Mouse (Mus musculus): Measurements from ENCODE around the gene Col18a1. TPM values are rescaled to one million over a fixed set of nuclear protein-coding genes. Genes with fewer than 3 reads are reported as not detected.
"Not testable (repeated sequence)": the region's sequence is repeated elsewhere in the genome, so short reads cannot be mapped to it uniquely, and the experiment has no call there.

The Col18a1 gene
- polyA plus RNA-seq, 1 experiment from 2014 or later = 33.2 TPM

- H3K4me2 ChIP-seq (replicated peaks; ENCODE audit: low read depth, low read length) = no peak overlapping the region
- H3K36me3 ChIP-seq (ENCODE audit: insufficient read depth, low read length) = no peaks in the 10 kb centered on the region
- 90% methylated on average over 5 of the region's 5 CpGs for WGBS
- H3K4me1 ChIP-seq (ENCODE audit: insufficient read depth, low read depth, low read length) = no peaks in the 10 kb centered on the region
- H3K9me3 ChIP-seq (ENCODE audit: low read length) = no peaks in the 10 kb centered on the region
- DNase-seq (ENCODE audit: low spot score) (no peak), ATAC-seq (no peak)
- H3K9ac ChIP-seq (replicated peaks; ENCODE audit: low read depth) = no peak overlapping the region
- H3K4me3 ChIP-seq (ENCODE audit: low read depth, low read length) = no peak overlapping the region
- no peaks in the 10 kb centered on the region for H3K27me3 ChIP-seq (replicated peaks; ENCODE audit: insufficient read depth, low read length)
- no peak overlapping the region for H3K27ac ChIP-seq (ENCODE audit: low read length)
- TF ChIP-seq CTCF (IDR thresholded peaks at IDR 0.05) = peak; percentile 19; the same call in 1 of the 2 replicates
- TF ChIP-seq EP300 (IDR thresholded peaks at IDR 0.05) = no peak
Measured at GRCm38 (mm10) chr10:77135274-77135829, 31.0 kb downstream of the Col18a1 start.

GRCm38 (mm10) chr10:77134807-77135152 is 31.6 kb downstream of the Col18a1 start:
- H3K9ac ChIP-seq (replicated peaks; ENCODE audit: low read depth); H3K4me3 ChIP-seq (ENCODE audit: low read depth, low read length); H3K9me3 ChIP-seq (ENCODE audit: low read length); H3K4me2 ChIP-seq (replicated peaks; ENCODE audit: low read depth, low read length); ATAC-seq; H3K27me3 ChIP-seq (replicated peaks; ENCODE audit: insufficient read depth, low read length); H3K36me3 ChIP-seq (ENCODE audit: insufficient read depth, low read length); H3K4me1 ChIP-seq (ENCODE audit: insufficient read depth, low read depth, low read length); DNase-seq (ENCODE audit: low spot score); H3K27ac ChIP-seq (ENCODE audit: low read length): not testable (repeated sequence)
- WGBS = 50% methylated on average over 6 of the region's 6 CpGs

DNA sequence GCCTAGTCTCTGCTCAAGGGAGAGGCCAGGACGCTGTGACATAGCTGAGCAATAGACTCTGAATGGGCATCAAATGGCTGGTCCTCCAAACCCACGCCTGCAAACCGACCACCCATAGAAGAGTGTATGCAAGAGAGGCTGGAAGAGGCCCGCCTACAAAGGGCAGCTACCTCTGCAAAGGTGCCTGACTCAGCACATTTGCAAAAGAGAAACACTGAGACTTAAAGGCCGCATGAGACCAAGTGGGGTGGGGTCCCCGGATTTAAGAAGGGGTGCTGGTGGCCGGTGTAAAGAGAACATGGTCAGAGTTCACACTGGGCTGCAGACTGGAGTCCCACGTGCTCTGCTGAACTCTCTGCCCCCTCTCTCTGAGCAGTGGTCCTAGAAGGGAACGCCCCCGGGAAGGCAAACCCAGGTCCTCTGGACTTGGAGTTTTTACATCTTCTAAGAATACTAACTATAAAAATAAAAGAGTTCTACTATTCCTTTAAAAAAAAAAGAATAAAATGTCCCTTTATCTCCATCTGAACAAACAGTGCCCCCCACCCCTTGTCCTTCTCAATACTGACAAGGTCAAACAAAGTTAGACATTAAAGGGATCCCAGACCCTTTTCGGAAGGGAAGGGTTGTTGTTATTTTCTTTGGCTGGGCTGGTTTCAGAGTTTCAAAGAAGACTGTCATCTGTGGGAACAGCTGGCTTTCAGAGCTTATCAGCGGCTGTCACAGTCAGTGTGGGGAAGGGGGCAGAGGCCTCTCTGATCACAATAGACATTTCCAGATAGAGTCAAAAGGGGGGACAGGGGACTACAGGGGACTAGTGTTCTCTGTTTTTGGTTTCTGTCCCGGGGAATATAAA is 32.2 kb downstream of the Col18a1 start:
- Histone ChIP-seq H3K36me3 (ENCODE audit: insufficient read depth, low read length) (no peaks in the 10 kb centered on the region), H3K4me3 (ENCODE audit: low read depth, low read length) (no peak overlapping the region), H3K9me3 (ENCODE audit: low read length) (no peaks in the 10 kb centered on the region), H3K4me2 (replicated peaks; ENCODE audit: low read depth, low read length) (no peak overlapping the region), H3K4me1 (ENCODE audit: insufficient read depth, low read depth, low read length) (no peaks in the 10 kb centered on the region), H3K27me3 (replicated peaks; ENCODE audit: insufficient read depth, low read length) (no peaks in the 10 kb centered on the region), H3K9ac (replicated peaks; ENCODE audit: low read depth) (no peak overlapping the region), H3K27ac (ENCODE audit: low read length) (no peak overlapping the region)
- TF ChIP-seq EP300 (IDR thresholded peaks at IDR 0.05) (no peak), CTCF (IDR thresholded peaks at IDR 0.05) (no peak)
- DNase-seq (ENCODE audit: low spot score) (no peak), ATAC-seq (no peak)
- 42% methylated on average over 13 of the region's 13 CpGs for WGBS

DNA sequence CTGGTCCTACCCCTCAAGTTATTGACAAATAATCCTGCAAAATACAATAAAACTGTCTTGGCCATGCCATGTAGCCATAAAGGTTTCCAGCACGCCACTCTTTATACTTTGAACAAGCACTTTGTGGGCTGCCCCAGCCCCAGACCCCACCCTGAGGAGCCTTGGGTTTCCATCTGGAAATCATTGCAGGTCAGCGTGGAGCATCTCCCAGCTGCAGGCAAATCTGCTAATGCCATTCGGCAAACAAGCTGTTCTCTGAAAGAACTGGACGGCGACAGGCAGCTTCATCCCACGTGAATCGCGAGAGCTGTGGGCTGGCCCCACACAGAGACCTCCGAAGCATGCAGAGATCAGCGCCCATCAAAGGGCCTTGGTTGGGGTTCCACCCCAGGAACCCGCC is 34.2 kb downstream of the Col18a1 start:
- H3K9ac ChIP-seq (replicated peaks; ENCODE audit: low read depth) = no peak overlapping the region
- TF ChIP-seq EP300 (IDR thresholded peaks at IDR 0.05) (no peak), CTCF (IDR thresholded peaks at IDR 0.05) (no peak)
- H3K9me3 ChIP-seq (ENCODE audit: low read length) = no peaks in the 10 kb centered on the region
- H3K36me3 ChIP-seq (ENCODE audit: insufficient read depth, low read length) = no peaks in the 10 kb centered on the region
- ATAC-seq (no peak), DNase-seq (ENCODE audit: low spot score) (no peak)
- no peak overlapping the region for H3K27ac ChIP-seq (ENCODE audit: low read length)
- H3K4me2 ChIP-seq (replicated peaks; ENCODE audit: low read depth, low read length) = no peak overlapping the region
- 63% methylated on average over 11 of the region's 11 CpGs for WGBS
- no peaks in the 10 kb centered on the region for H3K27me3 ChIP-seq (replicated peaks; ENCODE audit: insufficient read depth, low read length)
- H3K4me3 ChIP-seq (ENCODE audit: low read depth, low read length) = no peak overlapping the region
- H3K4me1 ChIP-seq (ENCODE audit: insufficient read depth, low read depth, low read length) = no peaks in the 10 kb centered on the region

GRCm38 (mm10) chr10:77131536-77131935 is 34.8 kb downstream of the Col18a1 start:
- Histone ChIP-seq H3K9me3 (ENCODE audit: low read length) (no peaks in the 10 kb centered on the region), H3K27ac (ENCODE audit: low read length) (no peak overlapping the region), H3K9ac (replicated peaks; ENCODE audit: low read depth) (no peak overlapping the region), H3K4me1 (ENCODE audit: insufficient read depth, low read depth, low read length) (no peaks in the 10 kb centered on the region), H3K27me3 (replicated peaks; ENCODE audit: insufficient read depth, low read length) (no peaks in the 10 kb centered on the region), H3K4me2 (replicated peaks; ENCODE audit: low read depth, low read length) (no peak overlapping the region), H3K36me3 (ENCODE audit: insufficient read depth, low read length) (no peaks in the 10 kb centered on the region), H3K4me3 (ENCODE audit: low read depth, low read length) (no peak overlapping the region)
- 46% methylated on average over 6 of the region's 6 CpGs for WGBS
- no peak for ATAC-seq
- DNase-seq (ENCODE audit: low spot score) = no peak
- TF ChIP-seq CTCF (IDR thresholded peaks at IDR 0.05) (no peak), EP300 (IDR thresholded peaks at IDR 0.05) (no peak)

- TF ChIP-seq CTCF (IDR thresholded peaks at IDR 0.05) = peak; percentile 100
- no peak for TF ChIP-seq EP300 (IDR thresholded peaks at IDR 0.05)
- H3K4me1 ChIP-seq (ENCODE audit: insufficient read depth, low read depth, low read length) = no peaks in the 10 kb centered on the region
- no peak overlapping the region for H3K9ac ChIP-seq (replicated peaks; ENCODE audit: low read depth)
- H3K36me3 ChIP-seq (ENCODE audit: insufficient read depth, low read length) = no peaks in the 10 kb centered on the region
- no peak overlapping the region for H3K27ac ChIP-seq (ENCODE audit: low read length)
- H3K9me3 ChIP-seq (ENCODE audit: low read length) = no peaks in the 10 kb centered on the region
- no peak overlapping the region for H3K4me2 ChIP-seq (replicated peaks; ENCODE audit: low read depth, low read length)
- 37% methylated on average over 13 of the region's 13 CpGs for WGBS
- ATAC-seq (peak; percentile 81), DNase-seq (ENCODE audit: low spot score) (peak; percentile 94)
- H3K4me3 ChIP-seq (ENCODE audit: low read depth, low read length) = no peak overlapping the region
- no peaks in the 10 kb centered on the region for H3K27me3 ChIP-seq (replicated peaks; ENCODE audit: insufficient read depth, low read length)
Measured at GRCm38 (mm10) chr10:77130561-77131240, 35.6 kb downstream of the Col18a1 start.

Data from lung, postnatal 0 days (tissue).